Mouse (Mus musculus) ES-Bruce4 (cell line): ENCODE results near the gene Ostm1.

Experiments
- CTCF ChIP-seq: IDR thresholded peaks from one replicate; pipeline ENCODE4 v1.8.1; 2011; ENCODE audit warnings: low read depth, low read length
- EP300 ChIP-seq: IDR thresholded peaks from 2 replicates; pipeline ENCODE4 v1.6.1; 2011; ENCODE audit warnings: low read depth, low read length; ENCODE audit not compliant: insufficient read depth
- POLR2A ChIP-seq: IDR thresholded peaks from one replicate; pipeline ENCODE4 v1.8.1; 2011; ENCODE audit warnings: low read length; ENCODE audit not compliant: insufficient read depth

DNA sequence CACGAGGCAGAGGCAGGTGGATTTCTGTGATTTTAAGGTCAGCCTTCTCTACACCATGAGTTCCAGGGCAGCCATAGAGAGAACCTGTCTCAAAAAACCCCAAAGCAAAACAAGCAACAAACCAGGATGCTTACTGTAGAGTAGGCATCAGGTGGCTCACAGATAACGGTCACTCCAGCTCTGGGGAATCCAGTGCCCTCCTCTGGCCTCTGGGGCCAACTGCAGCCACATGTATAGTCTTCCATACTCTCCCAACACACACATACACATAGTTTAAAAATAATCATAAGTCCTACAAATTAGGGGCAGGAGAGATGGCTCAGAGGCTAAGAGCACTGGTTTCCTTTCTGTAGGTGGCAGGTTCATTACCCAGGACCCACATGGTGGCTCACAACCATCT, 109.9 kb downstream of the Ostm1 start:
- peak; percentile 40 for TF ChIP-seq CTCF
- TF ChIP-seq EP300 = no peak
- no peak for TF ChIP-seq POLR2A
